Mouse (Mus musculus) lung, adult 2 months (tissue): ENCODE results near the gene Ccdc163.

Source experiments
- CTCF ChIP-seq: fragments of 200-500 bp; IDR thresholded peaks from 2 replicates; pipeline ENCODE4 v1.5.1; 2011; ENCODE audit warnings: mild to moderate bottlenecking, low read length, control low read depth; ENCODE audit not compliant: insufficient read depth
- POLR2A ChIP-seq: fragments of 200-500 bp; IDR thresholded peaks from 2 replicates; pipeline ENCODE4 v1.6.1; 2011; ENCODE audit warnings: low read depth, mild to moderate bottlenecking, control low read depth, low read length, borderline replicate concordance; ENCODE audit errors: extremely low read depth

GRCm38 (mm10) chr4:116721098-116721628, 12.9 kb downstream of the Ccdc163 start:
- TF ChIP-seq CTCF (no peak), POLR2A (no peak)
